Mouse (Mus musculus): Measurements from ENCODE around the gene Krtap4-7. TPM values are rescaled to one million over a fixed set of nuclear protein-coding genes. Genes with fewer than 3 reads are reported as not detected.
"Not testable (repeated sequence)": the region's sequence is repeated elsewhere in the genome, so short reads cannot be mapped to it uniquely, and the experiment has no call there.

Krtap4-7 gene
- total RNA-seq (2021), result not detected
- long read RNA-seq, experiment 1, result 0 reads
- long read RNA-seq, experiment 2, result 0 reads

DNA sequence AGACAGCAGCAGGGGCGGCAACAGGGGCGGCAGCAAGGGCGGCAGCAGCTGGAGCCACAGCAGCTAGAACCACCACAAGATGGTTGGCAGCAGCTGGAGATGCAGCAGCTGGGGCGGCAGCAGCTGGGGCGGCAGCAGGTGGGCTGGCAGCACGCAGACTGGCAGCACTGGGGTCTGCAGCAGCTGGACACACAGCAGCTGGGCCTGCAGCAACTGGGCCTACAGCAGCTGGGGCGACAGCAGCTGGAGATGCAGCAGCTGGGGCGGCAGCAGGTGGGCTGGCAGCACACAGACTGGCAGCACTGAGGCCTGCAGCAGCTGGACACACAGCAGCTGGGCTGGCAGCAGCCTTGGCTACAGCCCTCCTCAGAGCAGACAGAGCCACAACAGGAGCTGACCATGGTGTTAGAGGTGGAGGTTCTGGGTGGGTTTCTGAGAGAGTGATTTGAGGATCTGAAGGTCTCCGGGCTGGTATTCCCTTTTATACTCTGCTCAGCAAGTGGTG is at the start of gene Krtap4-7:
Gene Krtap4-7, minus strand, starts transcription at position 455 of the 505 bp plus-strand sequence.
- H3K4me3 ChIP-seq; H3K27ac ChIP-seq; DNase-seq (ENCODE audit: low spot score in 2 of 2): not testable (repeated sequence)

DNA sequence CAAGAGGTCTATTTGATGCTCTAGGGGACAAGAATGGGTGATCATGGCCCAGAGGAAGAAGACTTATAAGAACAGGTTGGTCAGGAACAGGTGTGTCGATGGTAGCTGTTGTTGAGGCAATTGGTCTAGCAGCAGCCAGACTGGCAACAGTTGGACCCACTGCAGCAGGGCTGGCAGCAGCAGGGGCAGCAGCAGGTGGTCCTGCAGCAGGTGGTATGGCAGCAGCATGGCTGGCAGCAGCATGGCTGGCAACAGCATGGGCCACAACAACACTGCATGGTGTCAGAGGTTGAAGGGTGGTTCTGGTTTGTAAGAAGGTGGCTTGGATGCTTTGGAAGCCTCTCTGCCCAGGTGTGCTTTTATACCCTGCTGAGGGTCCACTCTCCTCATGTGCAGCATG is 46.6 kb upstream of the Krtap4-7 start, which contains the start of gene Gm14190:
Gene Gm14190, minus strand, starts transcription at position 278 of the 400 bp plus-strand sequence.
- no peak within 1 kb of the TSS for H3K4me3 ChIP-seq
- TF ChIP-seq CTCF (conservative IDR thresholded peaks at IDR 0.05), result no peak
- H3K27ac ChIP-seq, result no peak within 1 kb of the TSS
- no peak for DNase-seq (ENCODE audit: low spot score in 2 of 2)

DNA sequence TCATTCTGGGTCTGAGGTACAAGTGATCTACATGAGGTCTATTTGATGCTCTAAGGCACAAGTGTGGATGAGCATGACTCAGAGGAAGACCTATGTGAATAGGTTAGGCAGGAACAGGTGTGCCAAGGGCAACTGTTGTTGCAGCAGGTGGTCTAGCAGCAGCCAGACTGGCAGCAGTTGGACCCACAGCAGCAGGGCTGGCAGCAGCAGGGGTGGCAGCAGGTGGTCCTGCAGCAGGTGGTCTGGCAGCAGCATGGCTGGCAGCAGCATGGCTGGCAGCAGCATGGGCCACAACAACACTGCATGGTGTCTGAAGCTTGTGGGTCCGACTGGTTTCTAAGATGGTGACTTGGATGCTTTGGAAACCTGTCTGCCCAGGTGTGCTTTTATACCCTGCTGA is 41.3 kb upstream of the Krtap4-7 start:
- H3K4me3 ChIP-seq; H3K27ac ChIP-seq; DNase-seq (ENCODE audit: low spot score in 2 of 2): not testable (repeated sequence)

DNA sequence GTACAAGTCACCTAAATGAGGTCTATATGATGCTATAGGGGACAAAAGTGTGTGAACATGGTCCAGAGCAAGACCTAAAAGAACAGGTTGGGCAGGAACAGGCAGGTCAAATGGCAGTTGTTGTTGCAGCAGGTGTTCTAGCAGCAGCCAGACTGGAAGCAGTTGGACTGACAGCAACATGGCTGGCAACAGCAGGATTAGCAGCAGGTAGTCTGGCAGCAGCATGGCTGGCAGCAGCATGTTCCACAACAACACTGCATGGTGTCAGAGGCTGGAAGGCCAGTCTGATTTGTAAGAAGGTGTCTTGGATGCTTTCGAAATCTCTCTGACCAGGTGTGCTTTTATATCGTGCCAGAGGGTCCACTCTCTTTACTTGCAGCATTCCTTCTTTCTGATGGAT is 39.6 kb upstream of the Krtap4-7 start:
- Histone ChIP-seq H3K27ac (no peak overlapping the region), H3K4me3 (no peak overlapping the region)
- no peak for DNase-seq (ENCODE audit: low spot score in 2 of 2)
- TF ChIP-seq CTCF (conservative IDR thresholded peaks at IDR 0.05), result no peak

DNA sequence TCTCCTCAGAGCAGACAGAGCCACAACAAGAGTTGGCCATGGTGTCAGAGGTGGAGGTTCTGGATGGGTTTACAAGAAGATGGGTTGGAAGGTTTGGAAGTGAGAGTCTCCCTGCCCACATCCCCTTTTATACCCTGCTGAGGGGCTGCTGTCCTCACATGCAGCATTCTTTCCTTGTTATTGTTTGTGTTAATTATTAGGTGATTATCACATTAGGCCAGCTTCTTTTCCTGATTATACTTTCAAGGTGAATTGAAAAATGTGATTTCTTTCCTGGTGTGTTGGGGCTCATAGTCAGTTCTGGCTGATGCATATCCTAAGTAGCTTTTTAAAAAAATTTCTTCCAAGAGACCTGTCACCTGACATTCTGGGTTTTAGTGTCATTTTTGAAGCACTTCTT is 22.0 kb upstream of the Krtap4-7 start, which contains the start of gene Krtap4-6:
Gene Krtap4-6, minus strand, starts transcription at position 101 of the 400 bp plus-strand sequence.
- H3K4me3 ChIP-seq, result no peak within 1 kb of the TSS
- no peak for DNase-seq (ENCODE audit: low spot score in 2 of 2)
- TF ChIP-seq CTCF (conservative IDR thresholded peaks at IDR 0.05), result no peak
- no peak within 1 kb of the TSS for H3K27ac ChIP-seq

DNA sequence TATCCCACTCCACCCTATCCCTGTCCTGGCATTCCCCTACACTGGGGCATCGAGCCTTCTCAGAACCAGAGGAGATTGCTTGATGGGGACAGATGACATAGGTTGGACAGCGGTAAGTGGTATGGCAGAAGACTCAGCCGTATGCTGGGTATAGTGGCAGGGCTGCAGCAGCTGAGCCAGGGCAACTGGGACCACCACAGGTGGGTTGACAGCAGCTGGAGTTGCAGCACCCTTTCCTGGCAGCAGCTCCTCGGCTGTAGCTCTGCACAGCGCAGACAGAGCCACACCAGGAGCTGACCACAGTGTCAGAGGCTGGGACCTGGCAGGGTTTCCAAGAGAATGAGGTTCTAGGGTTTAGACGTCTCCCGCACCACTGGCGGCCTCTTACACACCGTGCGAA is 18.9 kb upstream of the Krtap4-7 start:
- no peak for TF ChIP-seq CTCF (conservative IDR thresholded peaks at IDR 0.05)
- H3K4me3 ChIP-seq, result no peak overlapping the region
- DNase-seq (ENCODE audit: low spot score in 2 of 2), result no peak
- no peak overlapping the region for H3K27ac ChIP-seq

DNA sequence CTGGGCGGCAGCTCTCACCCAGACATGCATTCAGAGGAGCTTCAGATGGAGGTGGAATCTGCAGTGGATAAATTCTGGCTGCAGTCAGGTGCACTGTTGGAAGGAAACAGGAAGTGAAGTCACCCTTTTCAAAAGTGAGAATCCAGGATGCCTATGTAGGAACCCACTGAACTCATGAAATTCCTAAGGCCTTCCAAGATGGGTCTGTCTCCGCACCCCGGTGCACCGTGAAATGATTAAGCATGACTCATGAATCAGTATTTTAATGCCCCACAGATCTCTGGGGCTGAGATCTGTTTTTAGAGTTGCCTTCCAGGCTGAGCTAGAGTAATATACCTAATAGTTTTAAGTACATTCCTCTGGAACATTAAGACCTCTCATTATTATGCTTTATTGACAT is 15.4 kb upstream of the Krtap4-7 start:
- Histone ChIP-seq H3K27ac (no peak overlapping the region), H3K4me3 (no peak overlapping the region)
- no peak for TF ChIP-seq CTCF (conservative IDR thresholded peaks at IDR 0.05)
- DNase-seq (ENCODE audit: low spot score in 2 of 2), result no peak

DNA sequence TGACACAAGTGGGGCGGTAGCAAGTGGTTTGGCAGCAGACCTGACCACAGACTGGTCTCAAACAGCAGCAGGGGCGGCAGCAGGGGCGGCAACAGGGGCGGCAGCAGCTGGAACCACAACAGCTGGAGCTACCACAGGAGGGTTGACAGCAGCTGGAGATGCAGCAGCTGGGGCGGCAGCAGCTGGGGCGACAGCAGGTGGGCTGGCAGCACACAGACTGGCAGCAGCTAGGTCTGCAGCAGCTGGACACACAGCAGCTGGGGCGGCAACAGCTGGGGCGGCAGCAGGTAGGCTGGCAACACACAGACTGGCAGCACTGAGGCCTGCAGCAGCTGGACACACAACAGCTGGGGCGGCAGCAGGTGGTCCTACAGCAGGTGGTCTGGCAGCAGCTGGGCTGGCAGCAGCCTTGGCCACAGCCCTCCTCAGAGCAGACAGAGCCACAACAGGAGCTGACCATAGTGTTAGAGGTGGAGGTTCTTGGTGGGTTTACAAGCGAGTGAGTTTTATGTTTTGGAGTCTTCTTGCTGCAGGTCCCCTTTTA is 14.7 kb upstream of the Krtap4-7 start, which contains the start of gene Gm11563:
Gene Gm11563, minus strand, starts transcription at position 494 of the 544 bp plus-strand sequence.
- H3K4me3 ChIP-seq; DNase-seq (ENCODE audit: low spot score in 2 of 2); H3K27ac ChIP-seq: not testable (repeated sequence)

DNA sequence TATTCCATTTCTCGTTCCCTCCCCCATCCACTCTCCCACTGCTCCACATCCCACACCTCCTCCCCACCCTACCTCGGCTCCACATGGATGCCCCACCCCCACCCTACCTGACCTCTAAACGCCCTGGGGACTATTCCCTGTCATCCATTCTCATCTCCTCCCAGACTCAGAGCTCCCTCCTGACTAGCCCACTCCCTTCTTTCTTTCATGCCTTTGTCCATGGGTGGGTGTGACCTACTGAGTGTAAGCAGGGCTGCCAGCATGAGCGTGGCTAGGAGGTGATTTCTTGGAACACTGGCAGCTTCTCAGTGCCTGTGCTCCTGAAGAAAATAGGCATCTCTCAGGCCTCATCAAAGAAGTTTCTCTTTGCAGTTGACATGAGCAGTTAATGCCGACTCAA is 13.2 kb upstream of the Krtap4-7 start:
- no peak for TF ChIP-seq CTCF (conservative IDR thresholded peaks at IDR 0.05)
- no peak for DNase-seq (ENCODE audit: low spot score in 2 of 2)
- H3K27ac ChIP-seq, result no peak overlapping the region
- H3K4me3 ChIP-seq, result no peak overlapping the region

DNA sequence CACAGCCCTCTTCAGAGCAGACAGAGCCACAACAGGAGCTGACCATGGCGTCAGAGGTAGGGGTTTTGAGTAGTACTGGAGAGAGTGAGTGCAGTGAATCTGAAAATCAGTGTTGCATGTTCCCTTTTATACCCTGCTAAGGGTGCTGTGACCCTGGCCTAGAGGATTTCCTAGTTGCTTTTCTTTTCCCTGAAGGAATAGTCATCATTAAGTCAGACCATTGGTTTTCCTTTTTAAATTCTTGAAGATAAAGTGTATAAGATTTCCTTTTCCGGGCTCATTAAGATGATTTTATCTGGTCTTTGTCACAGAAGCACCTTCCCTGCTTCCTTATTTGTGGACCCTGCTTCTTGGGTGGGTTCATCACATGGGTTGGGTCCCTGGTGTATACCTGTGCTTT is 6.2 kb upstream of the Krtap4-7 start, which contains the start of gene Gm11555:
Gene Gm11555, minus strand, starts transcription at position 101 of the 400 bp plus-strand sequence.
- no peak for DNase-seq (ENCODE audit: low spot score in 2 of 2)
- no peak for TF ChIP-seq CTCF (conservative IDR thresholded peaks at IDR 0.05)
- H3K4me3 ChIP-seq, result no peak within 1 kb of the TSS
- no peak within 1 kb of the TSS for H3K27ac ChIP-seq

DNA sequence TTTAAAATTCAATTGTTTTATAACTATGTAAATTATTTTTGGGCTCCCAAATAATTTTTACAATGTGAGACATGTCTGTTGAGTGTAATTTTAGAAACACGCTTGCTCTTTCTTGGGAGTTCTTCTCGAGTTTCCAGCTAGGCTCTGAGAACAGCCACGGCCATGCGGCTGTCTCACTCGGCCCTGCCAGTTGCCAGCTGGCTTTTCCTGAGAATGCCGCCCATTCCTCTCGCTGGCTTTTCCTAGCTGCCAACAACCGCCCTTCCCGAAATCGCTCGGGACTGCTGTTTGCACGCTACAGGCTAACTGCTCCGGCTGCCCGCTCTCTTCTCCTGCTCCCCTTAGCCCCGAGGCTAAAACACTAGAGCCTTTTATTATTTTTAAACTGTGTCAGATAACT is 2.6 kb upstream of the Krtap4-7 start:
- no peak for TF ChIP-seq CTCF (conservative IDR thresholded peaks at IDR 0.05)
- DNase-seq (ENCODE audit: low spot score in 2 of 2), result peak in 1 of 2 experiments; percentile 13
- Histone ChIP-seq H3K4me3 (no peak overlapping the region), H3K27ac (no peak overlapping the region)

DNA sequence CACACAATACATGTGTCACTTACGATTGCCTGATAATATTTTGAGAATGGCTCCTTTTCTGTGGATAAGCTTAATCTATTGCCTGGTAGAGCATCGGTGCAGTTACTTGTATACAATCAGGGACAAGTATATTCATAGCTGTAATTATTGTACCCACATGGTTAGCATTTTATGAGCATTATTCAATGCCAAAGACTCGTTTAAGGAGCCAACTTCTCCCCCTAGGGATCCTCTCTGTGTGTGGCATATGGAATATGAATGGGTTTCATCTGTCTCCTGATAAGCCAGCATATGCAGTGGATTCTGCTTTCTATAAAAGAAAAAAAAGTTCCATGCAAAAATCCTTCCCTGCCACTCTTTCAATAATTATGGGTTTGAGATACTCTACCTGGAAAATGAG is 462 bp upstream of the Krtap4-7 start:
- Histone ChIP-seq H3K27ac (no peak overlapping the region), H3K4me3 (no peak overlapping the region)
- peak in 1 of 2 experiments; percentile 32 for DNase-seq (ENCODE audit: low spot score in 2 of 2)
- TF ChIP-seq CTCF (conservative IDR thresholded peaks at IDR 0.05), result 0 out of 2 replicates have a peak, but pooled peaks have one; percentile 22

DNA sequence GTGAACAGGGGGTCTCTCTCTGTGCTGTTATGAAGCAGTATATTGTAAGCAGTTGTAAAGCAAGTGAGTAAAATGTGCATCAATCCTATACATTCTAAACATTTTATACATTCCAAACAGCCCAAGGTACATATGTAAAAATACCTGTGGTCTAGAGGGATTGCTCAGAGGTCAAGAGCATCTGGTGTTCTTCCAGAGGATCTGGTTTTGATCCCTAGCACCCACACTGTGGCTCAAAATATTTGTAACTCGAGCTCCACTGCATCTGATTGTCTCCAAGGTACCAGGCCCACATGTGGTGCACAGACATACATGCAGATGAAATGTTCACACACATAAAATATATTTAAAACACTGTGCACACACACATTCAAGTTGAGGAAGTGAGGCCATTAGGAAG is 3.0 kb downstream of the Krtap4-7 start:
- H3K27ac ChIP-seq, result no peak overlapping the region
- TF ChIP-seq CTCF (conservative IDR thresholded peaks at IDR 0.05), result no peak
- H3K4me3 ChIP-seq, result no peak overlapping the region
- DNase-seq (ENCODE audit: low spot score in 2 of 2), result no peak

DNA sequence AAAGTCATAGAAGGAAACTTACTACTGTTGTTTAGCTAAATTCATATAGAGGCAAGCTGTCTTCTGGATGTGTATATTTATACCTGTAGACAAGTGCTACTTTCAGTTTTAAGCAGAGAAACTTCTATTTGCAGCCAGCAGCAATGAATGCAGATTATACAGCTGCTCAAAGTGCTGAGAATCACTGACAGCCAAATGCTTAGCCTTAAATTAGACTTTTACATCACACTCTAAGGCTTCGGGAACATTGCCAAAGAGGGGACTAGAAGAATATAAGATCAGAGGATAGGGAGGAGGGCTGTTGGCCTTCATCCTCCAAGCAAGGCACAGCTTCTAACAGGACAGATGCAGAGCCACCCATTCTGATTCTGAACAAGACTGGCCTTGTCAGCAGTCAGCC is 6.8 kb downstream of the Krtap4-7 start:
- no peak overlapping the region for H3K27ac ChIP-seq
- no peak for TF ChIP-seq CTCF (conservative IDR thresholded peaks at IDR 0.05)
- no peak for DNase-seq (ENCODE audit: low spot score in 2 of 2)
- no peak overlapping the region for H3K4me3 ChIP-seq
